Mouse (Mus musculus): ENCODE measurements around the gene Gm7849. TPM values are rescaled to one million over a fixed set of nuclear protein-coding genes. Genes with fewer than 3 reads are reported as not detected.
"Not testable (repeated sequence)": the region's sequence is repeated elsewhere in the genome, so short reads cannot be mapped to it uniquely, and the experiment has no call there.

Gene Gm7849
- not detected in 2 replicates for polyA plus RNA-seq (2016; fragmentation: Nextera tagmentation; extraction: Ambion mirVana)

- not testable (repeated sequence) for H3K27me3 ChIP-seq (ENCODE audit: insufficient read depth, poor library complexity, severe bottlenecking); H3K4me3 ChIP-seq; H3K9me3 ChIP-seq; DNase-seq (ENCODE audit: low spot score); H3K27ac ChIP-seq; H3K4me1 ChIP-seq (replicated peaks); H3K36me3 ChIP-seq
- no CpG with 5 or more reads among the region's 1 CpGs for WGBS
These were observed at the start of gene Gm7849 for GRCm38 (mm10) chr8:21456460-21456859. TSS of gene Gm7849 (minus strand) at chr8:21456560.

- not testable (repeated sequence) for H3K36me3 ChIP-seq; H3K4me1 ChIP-seq (replicated peaks); H3K9me3 ChIP-seq; H3K4me3 ChIP-seq; H3K27me3 ChIP-seq (ENCODE audit: insufficient read depth, poor library complexity, severe bottlenecking); DNase-seq (ENCODE audit: low spot score); H3K27ac ChIP-seq
- no CpG with 5 or more reads among the region's 1 CpGs for WGBS
These were observed 29.2 kb downstream of the Gm7849 start, which contains the start of gene Defa36 for GRCm38 (mm10) chr8:21427111-21427510. TSS of gene Defa36 (plus strand) at chr8:21427411.

Other genes starting within 250 kb of the Gm7849 start
- gene Gm15292, start 206.8 kb downstream of the Gm7849 start, polyA plus RNA-seq (2016; fragmentation: Nextera tagmentation; extraction: Ambion mirVana) = not detected in 2 replicates
- gene Defa27, start 141.0 kb downstream of the Gm7849 start, polyA plus RNA-seq (2016; fragmentation: Nextera tagmentation; extraction: Ambion mirVana) = not detected in 2 replicates
- gene Defa29, start 129.5 kb downstream of the Gm7849 start, polyA plus RNA-seq (2016; fragmentation: Nextera tagmentation; extraction: Ambion mirVana) = not detected in 2 replicates
- gene Defa2, start 78.0 kb downstream of the Gm7849 start, polyA plus RNA-seq (2016; fragmentation: Nextera tagmentation; extraction: Ambion mirVana) = not detected in 2 replicates
- gene Defa33, start 64.7 kb downstream of the Gm7849 start, polyA plus RNA-seq (2016; fragmentation: Nextera tagmentation; extraction: Ambion mirVana) = not detected in 2 replicates
- gene Defa36, start 29.1 kb downstream of the Gm7849 start, polyA plus RNA-seq (2016; fragmentation: Nextera tagmentation; extraction: Ambion mirVana) = not detected in 2 replicates
- not detected in 2 replicates for gene Defa20, start 52.7 kb upstream of the Gm7849 start, polyA plus RNA-seq (2016; fragmentation: Nextera tagmentation; extraction: Ambion mirVana)
- gene Defa32, start 72.5 kb upstream of the Gm7849 start, polyA plus RNA-seq (2016; fragmentation: Nextera tagmentation; extraction: Ambion mirVana) = not detected in 2 replicates
- gene Defa37, start 108.8 kb upstream of the Gm7849 start, polyA plus RNA-seq (2016; fragmentation: Nextera tagmentation; extraction: Ambion mirVana) = not detected in 2 replicates
- gene Defa28, start 126.4 kb upstream of the Gm7849 start, polyA plus RNA-seq (2016; fragmentation: Nextera tagmentation; extraction: Ambion mirVana) = not detected in 2 replicates
- not detected in 2 replicates for gene Gm7861, start 137.9 kb upstream of the Gm7849 start, polyA plus RNA-seq (2016; fragmentation: Nextera tagmentation; extraction: Ambion mirVana)
- not detected in 2 replicates for gene Defa26, start 161.6 kb upstream of the Gm7849 start, polyA plus RNA-seq (2016; fragmentation: Nextera tagmentation; extraction: Ambion mirVana)
- gene Defa17, start 199.2 kb upstream of the Gm7849 start, polyA plus RNA-seq (2016; fragmentation: Nextera tagmentation; extraction: Ambion mirVana) = not detected in 2 replicates
- gene Defa34, start 209.2 kb upstream of the Gm7849 start, polyA plus RNA-seq (2016; fragmentation: Nextera tagmentation; extraction: Ambion mirVana) = not detected in 2 replicates
- not detected in 2 replicates for gene AY761184, start 247.1 kb upstream of the Gm7849 start, polyA plus RNA-seq (2016; fragmentation: Nextera tagmentation; extraction: Ambion mirVana)